Comparison of ENCODE assay signal across 24 mouse cellular contexts in the genomic region with DNA sequence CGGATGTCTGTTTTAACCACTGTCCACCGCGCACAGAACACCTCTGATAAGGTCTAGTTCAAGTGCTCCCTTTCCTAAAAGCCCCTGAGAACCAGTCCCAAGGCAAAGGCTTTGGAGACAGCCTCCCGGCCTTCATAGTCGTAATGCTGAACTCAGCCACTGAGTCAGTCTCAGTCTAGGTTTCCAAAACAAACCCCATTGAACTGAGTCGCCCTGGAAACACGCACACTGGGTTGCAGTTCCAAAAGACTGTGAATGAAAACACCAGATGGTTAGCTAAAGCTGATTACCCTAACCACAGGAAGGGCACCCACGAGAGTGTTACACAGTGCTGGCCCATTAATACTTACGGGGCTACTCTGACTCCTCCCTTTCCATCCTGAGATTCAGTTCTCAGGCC. TPM values are rescaled to one million over a fixed set of nuclear protein-coding genes. Genes with fewer than 3 reads are reported as not detected.
DNase-seq lines count a peak whose midpoint lies in the region; ATAC-seq and TF ChIP-seq lines count a peak whose summit lies in the region.
"Had no signal": no experiment of that assay in that cellular context is flagged by ENCODE, and none has a peak within 500 bp of the region (broad histone marks: within the 10 kb centered on the region; RNA-seq: fewer than 3 reads in every experiment).

No protein-coding gene starts in this region.

- H3K27ac ChIP-seq in forebrain, embryonic 14.5 days (ENCODE audit: low read depth, low read length), result no peak overlapping the region
- H3K27ac ChIP-seq in forebrain, embryonic 13.5 days, result no peak overlapping the region
- H3K27ac ChIP-seq in intestine, embryonic 14.5 days (ENCODE audit: low read depth), result no peak overlapping the region
- H3K27ac ChIP-seq in intestine, postnatal 0 days (ENCODE audit: low read depth, low read length), result no peak overlapping the region
- H3K27ac ChIP-seq: heart, embryonic 10.5 days; hindbrain, embryonic 10.5 days; kidney, postnatal 0 days; left cerebral cortex, adult 2 months; limb, embryonic 12.5 days; liver, embryonic 15.5 days; midbrain, embryonic 10.5 days; stomach, embryonic 15.5 days had no signal

- H3K36me3 ChIP-seq in forebrain, embryonic 14.5 days (ENCODE audit: control insufficient read depth, insufficient read depth, low read length), result no peaks in the 10 kb centered on the region
- no peaks in the 10 kb centered on the region for H3K36me3 ChIP-seq in forebrain, embryonic 13.5 days (ENCODE audit: poor library complexity, severe bottlenecking)
- no peaks in the 10 kb centered on the region for H3K36me3 ChIP-seq in intestine, embryonic 14.5 days (ENCODE audit: control insufficient read depth, insufficient read depth, low read length)
- H3K36me3 ChIP-seq in intestine, postnatal 0 days (ENCODE audit: control insufficient read depth, insufficient read depth), result no peaks in the 10 kb centered on the region
- H3K36me3 ChIP-seq: hindbrain, embryonic 10.5 days; liver, embryonic 15.5 days; midbrain, embryonic 10.5 days had no signal

- DNase-seq in forebrain, embryonic 14.5 days (ENCODE audit: low spot score), result peak; percentile 14
- DNase-seq in intestine, embryonic 14.5 days (ENCODE audit: low spot score), result peak; percentile 20
- no peak for DNase-seq in kidney, adult 18-20 months
- DNase-seq in ovary, postnatal 36 days (ENCODE audit: low spot score), result no peak
- DNase-seq: adrenal gland, adult 8-10 months; cerebellum, adult 2 months; embryo, embryonic 11 days; lung, postnatal 14 days; spleen, adult 18-20 months; thymus, postnatal 14 days had no signal

- no peaks in the 10 kb centered on the region for H3K9me3 ChIP-seq in forebrain, embryonic 14.5 days (replicated peaks; ENCODE audit: control insufficient read depth, low read length)
- 0 out of 2 replicates have a peak, but pooled peaks cover 4% of the 10 kb centered on the region for H3K9me3 ChIP-seq in forebrain, embryonic 13.5 days (replicated peaks)
- H3K9me3 ChIP-seq in intestine, embryonic 14.5 days (ENCODE audit: control insufficient read depth, low read length), result no peaks in the 10 kb centered on the region
- H3K9me3 ChIP-seq in intestine, postnatal 0 days (ENCODE audit: control insufficient read depth), result no peaks in the 10 kb centered on the region
- H3K9me3 ChIP-seq: heart, embryonic 10.5 days; liver, embryonic 15.5 days; midbrain, embryonic 10.5 days; stomach, embryonic 15.5 days had no signal

- no peaks in the 10 kb centered on the region for H3K27me3 ChIP-seq in forebrain, embryonic 14.5 days (replicated peaks; ENCODE audit: control insufficient read depth, insufficient read depth, low read length)
- no peaks in the 10 kb centered on the region for H3K27me3 ChIP-seq in forebrain, embryonic 13.5 days
- no peaks in the 10 kb centered on the region for H3K27me3 ChIP-seq in intestine, embryonic 14.5 days (replicated peaks; ENCODE audit: control insufficient read depth, insufficient read depth, low read length)
- no peaks in the 10 kb centered on the region for H3K27me3 ChIP-seq in intestine, postnatal 0 days (replicated peaks; ENCODE audit: control insufficient read depth, insufficient read depth, low read length)
- H3K27me3 ChIP-seq: limb, embryonic 12.5 days; liver, embryonic 15.5 days; stomach, embryonic 15.5 days had no signal

- no peak overlapping the region for H3K4me3 ChIP-seq in forebrain, embryonic 14.5 days (ENCODE audit: low read depth, low read length)
- H3K4me3 ChIP-seq in forebrain, embryonic 13.5 days, result no peak overlapping the region
- H3K4me3 ChIP-seq in intestine, embryonic 14.5 days (ENCODE audit: low read depth, low read length), result no peak overlapping the region
- H3K4me3 ChIP-seq in intestine, postnatal 0 days (ENCODE audit: low read depth, low read length), result no peak overlapping the region
- H3K4me3 ChIP-seq: heart, embryonic 10.5 days; hindbrain, embryonic 10.5 days; left cerebral cortex, adult 2 months; limb, embryonic 12.5 days; liver, embryonic 15.5 days; midbrain, embryonic 10.5 days; stomach, embryonic 15.5 days had no signal

- TF ChIP-seq CTCF in intestine, postnatal 0 days (IDR thresholded peaks at IDR 0.05; ENCODE audit: low read depth), result no peak

- no peak overlapping the region for H3K4me2 ChIP-seq in forebrain, embryonic 14.5 days (ENCODE audit: low read length)
- H3K4me2 ChIP-seq in forebrain, embryonic 13.5 days, result no peak overlapping the region
- H3K4me2 ChIP-seq in intestine, embryonic 14.5 days (ENCODE audit: low read length), result no peak overlapping the region
- no peak overlapping the region for H3K4me2 ChIP-seq in intestine, postnatal 0 days (replicated peaks; ENCODE audit: low read depth)
- H3K4me2 ChIP-seq: limb, embryonic 12.5 days; liver, embryonic 15.5 days; stomach, embryonic 15.5 days had no signal

- peak; percentile 46 for ATAC-seq in forebrain, embryonic 14.5 days
- no peak for ATAC-seq in forebrain, embryonic 13.5 days
- no peak for ATAC-seq in intestine, embryonic 14.5 days (replicated peaks; ENCODE audit: low FRiP score, low TSS enrichment, low read depth)
- no peak for ATAC-seq in intestine, postnatal 0 days
- peak; percentile 58 for ATAC-seq in common myeloid progenitor, adult 5-6 weeks (replicated peaks; ENCODE audit: low read depth, poor library complexity, severe bottlenecking)
- peak; percentile 53 for ATAC-seq in megakaryocyte-erythroid progenitor cell, adult 5-6 weeks (replicated peaks; ENCODE audit: low FRiP score, low TSS enrichment, poor library complexity, severe bottlenecking)
- ATAC-seq: inflammation-experienced regulatory T-cells, adult 6 months had no signal

- H3K9ac ChIP-seq in forebrain, embryonic 14.5 days (ENCODE audit: low read length), result no peak overlapping the region
- no peak overlapping the region for H3K9ac ChIP-seq in forebrain, embryonic 13.5 days
- no peak overlapping the region for H3K9ac ChIP-seq in intestine, embryonic 14.5 days (ENCODE audit: low read length)
- no peak overlapping the region for H3K9ac ChIP-seq in intestine, postnatal 0 days (ENCODE audit: low read depth, low read length)
- H3K9ac ChIP-seq: limb, embryonic 12.5 days; liver, embryonic 15.5 days; stomach, embryonic 15.5 days had no signal

- 69% methylated on average over 9 of the region's 9 CpGs for WGBS in forebrain, embryonic 14.5 days
- 72% methylated on average over 9 of the region's 9 CpGs for WGBS in forebrain, embryonic 13.5 days
- 96% methylated on average over 9 of the region's 9 CpGs for WGBS in intestine, embryonic 14.5 days
- WGBS in intestine, postnatal 0 days, result 95% methylated on average over 9 of the region's 9 CpGs

- H3K4me1 ChIP-seq in forebrain, embryonic 14.5 days (ENCODE audit: control insufficient read depth, insufficient read depth, low read length), result no peaks in the 10 kb centered on the region
- H3K4me1 ChIP-seq in forebrain, embryonic 13.5 days, result no peaks in the 10 kb centered on the region
- peaks cover 22% of the 10 kb centered on the region for H3K4me1 ChIP-seq in intestine, embryonic 14.5 days (replicated peaks; ENCODE audit: control insufficient read depth, insufficient read depth, low read length)
- no peaks in the 10 kb centered on the region for H3K4me1 ChIP-seq in intestine, postnatal 0 days (replicated peaks; ENCODE audit: control insufficient read depth, insufficient read depth, low read length)

RNA-seq across cellular contexts. Expression of gene Ddr2, which starts 51.2 kb away (rescaled TPM):
- polyA plus RNA-seq in forebrain, embryonic 14.5 days (2014; fragmentation: Nextera tagmentation; extraction: Ambion mirVana), result 4.7 and 9.9 TPM in 2 replicates
- 5.3 and 5.9 TPM in 2 replicates for polyA plus RNA-seq in forebrain, embryonic 13.5 days (2015; fragmentation: Nextera tagmentation; extraction: Ambion mirVana)
- 41.1 and 46.7 TPM in 2 replicates for polyA plus RNA-seq in intestine, embryonic 14.5 days (2014; fragmentation: Nextera tagmentation; extraction: Ambion mirVana)
- polyA plus RNA-seq in intestine, postnatal 0 days (2015; fragmentation: Nextera tagmentation; extraction: Ambion mirVana), result 15.6 and 16.4 TPM in 2 replicates
- not detected in 2 replicates for total RNA-seq in common myeloid progenitor, adult 5-6 weeks (2017)
- total RNA-seq in megakaryocyte-erythroid progenitor cell, adult 5-6 weeks (2014; fragmentation: Nextera tagmentation), result not detected in 2 replicates
- total RNA-seq in megakaryocyte-erythroid progenitor cell, adult 5-6 weeks (2017), result not detected in 2 replicates
- total RNA-seq: monocyte, adult 5-6 weeks had no signal

Comparison
In these comparisons a context has a peak if more than half of its experiments do, and no peak if none do; other contexts are left out.
1. ATAC-seq: peak in forebrain, embryonic 14.5 days (single experiment), common myeloid progenitor, adult 5-6 weeks (single experiment) and megakaryocyte-erythroid progenitor cell, adult 5-6 weeks (single experiment); none in forebrain, embryonic 13.5 days (single experiment), intestine, embryonic 14.5 days (single experiment) and intestine, postnatal 0 days (single experiment).
2. DNase-seq: peak in forebrain, embryonic 14.5 days (single experiment) and intestine, embryonic 14.5 days (single experiment); none in kidney, adult 18-20 months (single experiment) and ovary, postnatal 36 days (single experiment).